In the genomic region with DNA sequence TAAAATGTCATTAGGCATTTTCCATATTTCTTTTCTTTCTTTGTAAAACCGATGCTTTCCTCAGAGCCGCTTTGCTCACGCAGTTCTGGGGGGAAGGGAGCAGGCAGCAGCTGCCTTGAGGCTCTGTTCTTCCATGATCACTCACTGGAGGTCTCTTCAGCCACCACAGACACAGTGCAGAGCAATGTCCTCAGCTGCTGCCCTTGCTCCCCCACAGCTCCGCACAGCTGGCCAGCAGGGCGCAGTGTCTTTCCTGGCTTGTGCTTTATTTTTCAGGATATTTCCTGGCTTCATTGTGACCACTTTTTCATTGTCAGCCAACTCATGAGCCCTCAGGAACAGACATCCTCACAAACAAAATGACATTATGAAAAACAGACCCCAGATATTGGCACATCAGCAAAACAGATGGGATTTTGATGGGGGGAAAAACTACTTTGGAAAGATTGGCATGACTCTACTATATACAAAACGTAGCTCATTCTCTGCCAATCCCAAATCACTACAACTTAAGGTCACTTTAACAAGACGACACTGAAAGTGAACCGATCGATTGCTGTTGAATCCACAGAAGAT, we compare ENCODE assay signal across 8 mouse cellular contexts.
DNase-seq lines count a peak whose midpoint lies in the region; ATAC-seq and TF ChIP-seq lines count a peak whose summit lies in the region.

No protein-coding gene starts in this region.

- no peaks in the 10 kb centered on the region for H3K4me1 ChIP-seq in forebrain, embryonic 14.5 days (ENCODE audit: control insufficient read depth, insufficient read depth, low read length)
- peaks cover 4% of the 10 kb centered on the region; the same call in 1 of the 2 replicates for H3K4me1 ChIP-seq in limb, embryonic 11.5 days (ENCODE audit: control insufficient read depth, insufficient read depth, low read length)
- H3K4me1 ChIP-seq in midbrain, embryonic 13.5 days (replicated peaks) = peaks cover 18% of the 10 kb centered on the region

- no peak overlapping the region for H3K27ac ChIP-seq in layer of hippocampus, adult 2 months
- no peak overlapping the region for H3K27ac ChIP-seq in forebrain, embryonic 14.5 days (ENCODE audit: low read depth, low read length)
- H3K27ac ChIP-seq in limb, embryonic 11.5 days (replicated peaks; ENCODE audit: low read depth, low read length) = no peak overlapping the region
- H3K27ac ChIP-seq in midbrain, embryonic 13.5 days = no peak overlapping the region

- 60% methylated on average over 9 of the region's 9 CpGs for WGBS in forebrain, embryonic 14.5 days
- WGBS in limb, embryonic 11.5 days = 53% methylated on average over 9 of the region's 9 CpGs
- 55% methylated on average over 9 of the region's 9 CpGs for WGBS in midbrain, embryonic 13.5 days

- ATAC-seq in forebrain, embryonic 14.5 days = peak; percentile 52; the same call in 1 of the 2 replicates
- ATAC-seq in limb, embryonic 11.5 days (ENCODE audit: insufficient number of reproducible peaks, low FRiP score, low TSS enrichment, low read depth) = 0 out of 2 replicates have a peak, but pooled peaks have one; percentile 58
- 0 out of 2 replicates have a peak, but pooled peaks have one; percentile 72 for ATAC-seq in midbrain, embryonic 13.5 days
- no peak for ATAC-seq in monocyte, adult 5-6 weeks (replicated peaks; ENCODE audit: insufficient number of reproducible peaks, low FRiP score, low TSS enrichment, poor library complexity, severe bottlenecking)

- H3K9ac ChIP-seq in forebrain, embryonic 14.5 days (ENCODE audit: low read length) = no peak overlapping the region
- H3K9ac ChIP-seq in limb, embryonic 11.5 days (ENCODE audit: low read length) = no peak overlapping the region
- H3K9ac ChIP-seq in midbrain, embryonic 13.5 days (replicated peaks) = no peak overlapping the region

- no peak overlapping the region for H3K4me2 ChIP-seq in forebrain, embryonic 14.5 days (ENCODE audit: low read length)
- H3K4me2 ChIP-seq in limb, embryonic 11.5 days (ENCODE audit: low read depth, severe bottlenecking) = no peak overlapping the region
- no peak overlapping the region for H3K4me2 ChIP-seq in midbrain, embryonic 13.5 days (replicated peaks)

- intact Hi-C loops in heart, postnatal 25 days (cut with DNase I) = loop anchor here (5.0 kb wide), 2 partner anchors 41 to 106 kb away; no protein-coding TSS in a partner anchor

- no peak for DNase-seq in layer of hippocampus, adult 2 months (ENCODE audit: low spot score in 2 of 2)
- DNase-seq in layer of hippocampus, adult 18-20 months (ENCODE audit: low spot score in 2 of 2) = no peak
- DNase-seq in forebrain, embryonic 14.5 days (ENCODE audit: low spot score) = peak; percentile 10
- DNase-seq in heart, postnatal 25 days (ENCODE audit: low spot score) = peak; percentile 55
- peak; percentile 30 for DNase-seq in limb, embryonic 11.5 days (ENCODE audit: low spot score)
- DNase-seq in urinary bladder, postnatal 36 days (ENCODE audit: low spot score in 2 of 2) = no peak

- H3K4me3 ChIP-seq in layer of hippocampus, adult 2 months = no peak overlapping the region
- H3K4me3 ChIP-seq in forebrain, embryonic 14.5 days (ENCODE audit: low read depth, low read length) = no peak overlapping the region
- H3K4me3 ChIP-seq in limb, embryonic 11.5 days (ENCODE audit: low read depth, low read length) = no peak overlapping the region
- H3K4me3 ChIP-seq in midbrain, embryonic 13.5 days (replicated peaks) = no peak overlapping the region

- no peaks in the 10 kb centered on the region for H3K27me3 ChIP-seq in forebrain, embryonic 14.5 days (replicated peaks; ENCODE audit: control insufficient read depth, insufficient read depth, low read length)
- no peaks in the 10 kb centered on the region for H3K27me3 ChIP-seq in limb, embryonic 11.5 days (ENCODE audit: control insufficient read depth, insufficient read depth, low read length)
- no peaks in the 10 kb centered on the region for H3K27me3 ChIP-seq in midbrain, embryonic 13.5 days

- no peaks in the 10 kb centered on the region for H3K9me3 ChIP-seq in forebrain, embryonic 14.5 days (replicated peaks; ENCODE audit: control insufficient read depth, low read length)
- no peaks in the 10 kb centered on the region for H3K9me3 ChIP-seq in limb, embryonic 11.5 days (ENCODE audit: control insufficient read depth, low read length)
- H3K9me3 ChIP-seq in midbrain, embryonic 13.5 days = no peaks in the 10 kb centered on the region

- H3K36me3 ChIP-seq in forebrain, embryonic 14.5 days (ENCODE audit: control insufficient read depth, insufficient read depth, low read length) = no peaks in the 10 kb centered on the region
- no peaks in the 10 kb centered on the region for H3K36me3 ChIP-seq in limb, embryonic 11.5 days (ENCODE audit: control insufficient read depth, insufficient read depth, low read length)
- H3K36me3 ChIP-seq in midbrain, embryonic 13.5 days = no peaks in the 10 kb centered on the region

- peak; percentile 55 for TF ChIP-seq CTCF in layer of hippocampus, adult 2 months (conservative IDR thresholded peaks at IDR 0.05)

Comparison
In these comparisons a context has a peak if more than half of its experiments do, and no peak if none do; other contexts are left out.
1. DNase-seq: peak in forebrain, embryonic 14.5 days (single experiment), heart, postnatal 25 days (single experiment) and limb, embryonic 11.5 days (single experiment); none in layer of hippocampus, adult 2 months (0 of 2), layer of hippocampus, adult 18-20 months (0 of 2) and urinary bladder, postnatal 36 days (0 of 2).